Mouse (Mus musculus) ES-Bruce4 (cell line): ENCODE results near the gene Grasp. TPM values are rescaled to one million over a fixed set of nuclear protein-coding genes. Genes with fewer than 3 reads are reported as not detected.

Source experiments
- H3K27ac ChIP-seq: 2 replicates; pipeline ENCODE4 v1.5.1; 2012; ENCODE audit warnings: low read length, inconsistent platforms; ENCODE audit not compliant: insufficient read depth
- H3K27me3 ChIP-seq: 2 replicates; pipeline ENCODE4 v1.6.1; 2012; ENCODE audit warnings: mild to moderate bottlenecking, low read length, inconsistent platforms; ENCODE audit not compliant: control insufficient read depth, poor library complexity, insufficient read depth, severe bottlenecking
- H3K36me3 ChIP-seq: 2 replicates; pipeline ENCODE4 v1.6.1; 2012; ENCODE audit warnings: inconsistent platforms, mild to moderate bottlenecking, low read length, moderate library complexity; ENCODE audit not compliant: control insufficient read depth, poor library complexity, insufficient read depth, severe bottlenecking
- H3K4me1 ChIP-seq: one replicate; pipeline ENCODE4 v1.8.1; 2011; ENCODE audit warnings: low read length; ENCODE audit not compliant: control insufficient read depth, insufficient read depth
- H3K4me3 ChIP-seq: 2 replicates; pipeline ENCODE4 v1.5.1; 2011; ENCODE audit warnings: low read depth, mild to moderate bottlenecking, low read length
- H3K9ac ChIP-seq: 2 replicates; pipeline ENCODE4 v1.6.1; 2012; ENCODE audit warnings: low read depth, mild to moderate bottlenecking, inconsistent platforms; ENCODE audit not compliant: poor library complexity, severe bottlenecking
- H3K9me3 ChIP-seq: replicated peaks from 2 replicates; pipeline ENCODE4 v1.6.1; 2012; ENCODE audit warnings: mild to moderate bottlenecking, low read length, inconsistent platforms; ENCODE audit not compliant: control insufficient read depth, poor library complexity, insufficient read depth, severe bottlenecking
- CTCF ChIP-seq: IDR thresholded peaks from one replicate; pipeline ENCODE4 v1.8.1; 2011; ENCODE audit warnings: low read depth, low read length
- EP300 ChIP-seq: IDR thresholded peaks from 2 replicates; pipeline ENCODE4 v1.6.1; 2011; ENCODE audit warnings: low read depth, low read length; ENCODE audit not compliant: insufficient read depth
- POLR2A ChIP-seq: IDR thresholded peaks from one replicate; pipeline ENCODE4 v1.8.1; 2011; ENCODE audit warnings: low read length; ENCODE audit not compliant: insufficient read depth
- polyA plus RNA-seq: library from polyadenylated mRNA; stranded (reverse); fragments of >200 nt; gene quantifications from 2 replicates; pipeline ENCODE4 v1.2.4, GENCODE M21; 2011; ENCODE audit warnings: low read depth; ENCODE audit not compliant: missing spikeins, insufficient read depth, insufficient read length

The Grasp gene
- polyA plus RNA-seq, 1 experiment, result 8.6 TPM

GRCm38 (mm10) chr15:101220905-101221297 is 3.1 kb upstream of the Grasp start:
- TF ChIP-seq CTCF (no peak), POLR2A (no peak), EP300 (no peak)
- peak overlapping the region; percentile 19; the same call in 1 of the 2 replicates for H3K27ac ChIP-seq
- no peak overlapping the region for H3K9ac ChIP-seq
- H3K4me3 ChIP-seq, result no peak overlapping the region
- no peaks in the 10 kb centered on the region for H3K9me3 ChIP-seq
- no peaks in the 10 kb centered on the region for H3K36me3 ChIP-seq
- peaks cover 4% of the 10 kb centered on the region for H3K4me1 ChIP-seq
- H3K27me3 ChIP-seq, result no peaks in the 10 kb centered on the region

- TF ChIP-seq POLR2A (no peak), CTCF (peak; percentile 87), EP300 (0 out of 2 replicates have a peak, but pooled peaks have one; percentile 65)
- Histone ChIP-seq H3K27me3 (no peaks in the 10 kb centered on the region), H3K4me3 (peak overlapping the region; percentile 70), H3K9me3 (no peaks in the 10 kb centered on the region), H3K36me3 (no peaks in the 10 kb centered on the region), H3K9ac (no peak overlapping the region), H3K4me1 (peaks cover 4% of the 10 kb centered on the region), H3K27ac (peak overlapping the region; percentile 58)
Measured at GRCm38 (mm10) chr15:101221298-101222104, 2.5 kb upstream of the Grasp start.

GRCm38 (mm10) chr15:101222897-101223482 is 998 bp upstream of the Grasp start:
- no peak for TF ChIP-seq CTCF
- TF ChIP-seq POLR2A, result no peak
- no peak for TF ChIP-seq EP300
- Histone ChIP-seq H3K27me3 (no peaks in the 10 kb centered on the region), H3K4me1 (peaks cover 4% of the 10 kb centered on the region), H3K9ac (no peak overlapping the region), H3K4me3 (no peak overlapping the region), H3K36me3 (no peaks in the 10 kb centered on the region), H3K27ac (no peak overlapping the region), H3K9me3 (no peaks in the 10 kb centered on the region)

- no peaks in the 10 kb centered on the region for H3K27me3 ChIP-seq
- H3K4me3 ChIP-seq, result peak overlapping the region; percentile 81
- peak overlapping the region; percentile 93; the same call in 1 of the 2 replicates for H3K9ac ChIP-seq
- peaks cover 4% of the 10 kb centered on the region for H3K4me1 ChIP-seq
- no peaks in the 10 kb centered on the region; the same call in 1 of the 2 replicates for H3K36me3 ChIP-seq
- H3K9me3 ChIP-seq, result no peaks in the 10 kb centered on the region
- no peak for TF ChIP-seq EP300
- TF ChIP-seq POLR2A, result no peak
- no peak for TF ChIP-seq CTCF
- H3K27ac ChIP-seq, result no peak overlapping the region
Measured at GRCm38 (mm10) chr15:101223596-101223995, 392 bp upstream of the Grasp start.

GRCm38 (mm10) chr15:101224977-101225376 is 989 bp downstream of the Grasp start:
- Histone ChIP-seq H3K9ac (peak overlapping the region; percentile 93), H3K36me3 (peaks cover 9% of the 10 kb centered on the region), H3K9me3 (no peaks in the 10 kb centered on the region), H3K4me1 (peaks cover 7% of the 10 kb centered on the region), H3K27ac (no peak overlapping the region), H3K27me3 (no peaks in the 10 kb centered on the region), H3K4me3 (peak overlapping the region; percentile 81)
- TF ChIP-seq CTCF, result no peak
- TF ChIP-seq POLR2A, result no peak
- TF ChIP-seq EP300, result no peak

GRCm38 (mm10) chr15:101227971-101228370 is 4.0 kb downstream of the Grasp start:
- H3K36me3 ChIP-seq, result peaks cover 12% of the 10 kb centered on the region
- no peak for TF ChIP-seq CTCF
- TF ChIP-seq POLR2A, result no peak
- TF ChIP-seq EP300, result peak; percentile 79
- no peaks in the 10 kb centered on the region for H3K9me3 ChIP-seq
- peak overlapping the region; percentile 47 for H3K9ac ChIP-seq
- 0 out of 2 replicates have a peak overlapping the region, but pooled peaks have one; percentile 8 for H3K27ac ChIP-seq
- H3K4me1 ChIP-seq, result peaks cover 5% of the 10 kb centered on the region
- H3K27me3 ChIP-seq, result no peaks in the 10 kb centered on the region
- H3K4me3 ChIP-seq, result no peak overlapping the region
